In genomic region chr6:79500649-79501048, GRCm38 (mm10) we compare ENCODE assay signal across 14 mouse cellular contexts.
"Had no signal": no experiment of that assay in that cellular context is flagged by ENCODE, and none has a peak within 500 bp of the region (broad histone marks: within the 10 kb centered on the region; RNA-seq: fewer than 3 reads in every experiment).

No protein-coding gene starts in this region.

- H3K4me3 ChIP-seq: limb, embryonic 10.5 days; liver, embryonic 15.5 days; midbrain, embryonic 13.5 days; neural tube, embryonic 13.5 days had no signal

- H3K4me1 ChIP-seq: limb, embryonic 10.5 days; liver, embryonic 15.5 days; midbrain, embryonic 13.5 days; neural tube, embryonic 13.5 days had no signal

- H3K9ac ChIP-seq: liver, embryonic 15.5 days; midbrain, embryonic 13.5 days; neural tube, embryonic 13.5 days had no signal

- H3K9me3 ChIP-seq: limb, embryonic 10.5 days; liver, embryonic 15.5 days; midbrain, embryonic 13.5 days; neural tube, embryonic 13.5 days had no signal

- H3K27ac ChIP-seq: kidney, postnatal 0 days; limb, embryonic 10.5 days; liver, embryonic 15.5 days; midbrain, embryonic 13.5 days; neural tube, embryonic 13.5 days had no signal

- H3K4me2 ChIP-seq: liver, embryonic 11.5 days; liver, embryonic 15.5 days; midbrain, embryonic 13.5 days; neural tube, embryonic 13.5 days had no signal

- DNase-seq: kidney, adult 9 months; kidney, postnatal 36 days; lung, adult 2 months; lung, postnatal 36 days; right cerebral cortex, adult 18-20 months; right cerebral cortex, postnatal 25 days; thymus, postnatal 4 days had no signal

- H3K27me3 ChIP-seq: liver, embryonic 15.5 days; midbrain, embryonic 13.5 days; neural tube, embryonic 13.5 days had no signal

- ATAC-seq: lung, postnatal 0 days; midbrain, embryonic 13.5 days had no signal

- H3K36me3 ChIP-seq: limb, embryonic 10.5 days; liver, embryonic 15.5 days; midbrain, embryonic 13.5 days; neural tube, embryonic 13.5 days had no signal
